Mouse (Mus musculus): ENCODE results near the gene Slc22a14.

Slc22a14 gene

DNA sequence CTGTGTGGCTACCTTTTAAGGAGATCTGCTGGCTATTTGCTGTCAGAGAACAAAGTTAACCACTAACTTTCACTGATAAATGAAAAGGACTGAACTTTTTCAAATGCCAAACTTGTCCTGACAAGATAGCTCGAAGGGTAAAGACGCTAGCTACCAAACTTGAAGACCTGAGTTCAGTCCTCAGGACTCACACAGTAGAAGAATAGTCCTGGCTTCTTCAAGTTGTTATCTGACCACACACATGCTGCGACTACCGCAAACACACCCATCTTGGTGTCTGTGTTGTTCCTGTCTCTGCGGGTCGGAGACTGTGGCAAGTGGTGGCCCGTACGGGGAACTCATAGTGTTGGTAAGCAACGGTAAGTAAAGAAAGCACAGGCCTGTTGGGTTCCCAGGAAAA lies 161.7 kb downstream of the Slc22a14 start:
- no peak for DNase-seq (ENCODE audit: low spot score)

DNA sequence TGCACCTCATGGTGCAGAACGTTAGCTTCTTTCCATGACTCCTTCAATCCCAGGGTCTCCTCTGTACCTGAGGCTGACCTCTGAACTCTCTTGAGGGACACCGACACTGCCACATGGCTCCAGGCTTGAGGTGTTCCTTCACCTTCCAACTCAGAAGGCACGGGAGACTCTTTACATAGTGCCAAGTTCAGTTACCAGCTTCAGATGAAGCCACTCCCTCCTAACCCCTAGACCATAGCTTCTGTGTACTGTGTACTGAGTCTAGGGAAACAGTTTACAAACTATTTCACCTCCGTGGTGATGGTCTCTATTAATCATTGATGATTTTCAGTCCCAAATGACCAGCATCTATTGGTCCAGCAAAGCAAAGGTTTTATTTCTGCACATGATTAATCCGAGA lies 163.7 kb downstream of the Slc22a14 start:
- no peak for DNase-seq (ENCODE audit: low spot score)

DNA sequence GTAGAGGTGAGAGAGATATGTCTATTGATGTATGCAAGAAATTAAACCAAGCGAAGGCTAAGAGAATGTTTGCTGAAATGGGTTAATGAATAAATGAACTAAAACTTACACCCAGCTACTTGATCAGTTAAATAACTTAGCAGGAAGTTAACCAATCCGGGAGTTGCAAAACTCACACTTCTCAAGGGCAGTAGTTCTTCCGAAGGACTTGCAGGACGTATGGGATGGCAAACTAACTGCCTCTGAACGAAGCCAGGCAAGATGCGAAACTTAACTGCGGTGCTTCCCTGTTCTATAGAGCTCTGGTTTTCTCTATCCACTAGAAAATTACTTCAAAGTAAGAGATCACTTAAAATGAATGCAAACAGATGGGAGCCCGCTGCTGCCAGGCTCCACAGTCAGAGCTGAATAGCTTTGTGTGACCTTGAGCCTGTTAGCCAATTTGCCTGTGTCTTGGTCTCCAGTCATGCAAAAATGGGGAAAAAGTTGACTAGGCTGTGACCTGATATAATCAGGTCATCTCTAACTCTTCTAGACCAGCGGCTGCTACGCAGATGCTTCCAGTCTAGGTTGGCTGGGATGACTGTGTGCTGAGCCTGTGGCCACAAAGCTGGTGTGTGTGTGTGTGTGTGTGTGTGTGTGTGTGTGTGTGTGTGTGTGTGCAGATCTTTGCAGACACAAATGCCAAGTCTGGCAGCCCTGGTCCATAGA lies 166.0 kb downstream of the Slc22a14 start:
- DNase-seq (ENCODE audit: low spot score), result no peak

DNA sequence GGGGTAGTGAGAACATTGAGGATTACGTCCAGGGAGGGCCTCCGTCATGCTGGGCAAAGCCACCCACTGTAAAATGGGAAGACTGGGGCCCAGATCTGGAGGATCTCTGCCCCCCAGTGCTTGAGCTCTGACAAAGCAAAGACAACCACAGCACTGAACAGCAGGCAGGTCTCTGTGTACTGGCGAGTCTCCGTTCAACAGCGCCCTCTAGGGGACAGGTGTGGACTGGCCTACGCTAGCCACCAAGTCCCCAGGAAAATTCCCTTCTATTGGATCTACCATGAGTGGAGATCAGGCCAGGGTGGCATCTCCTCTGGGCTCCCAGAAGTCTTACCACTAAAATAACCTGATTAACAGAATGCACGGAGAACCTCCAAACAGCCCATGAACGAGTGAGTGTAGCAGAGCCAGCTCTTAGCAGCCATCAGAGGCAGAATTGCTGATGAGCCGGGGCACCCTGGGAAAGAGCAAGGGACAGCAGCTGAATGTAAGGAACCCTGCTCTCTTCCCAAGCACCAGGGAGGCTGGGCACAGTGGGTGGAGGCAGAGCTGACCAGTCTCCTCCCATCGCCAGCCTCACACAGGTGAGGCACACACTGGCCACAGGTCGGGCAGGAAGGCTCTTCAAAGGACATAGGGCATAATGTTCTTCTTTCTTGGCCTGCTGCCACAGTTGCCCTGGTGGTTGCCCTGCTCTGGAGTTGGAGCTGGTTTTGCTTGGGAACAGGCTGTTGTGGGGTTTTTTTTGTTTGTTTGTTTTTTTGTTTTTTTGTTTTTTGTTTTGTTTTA lies 173.0 kb downstream of the Slc22a14 start:
- no peak for DNase-seq (ENCODE audit: low spot score)

DNA sequence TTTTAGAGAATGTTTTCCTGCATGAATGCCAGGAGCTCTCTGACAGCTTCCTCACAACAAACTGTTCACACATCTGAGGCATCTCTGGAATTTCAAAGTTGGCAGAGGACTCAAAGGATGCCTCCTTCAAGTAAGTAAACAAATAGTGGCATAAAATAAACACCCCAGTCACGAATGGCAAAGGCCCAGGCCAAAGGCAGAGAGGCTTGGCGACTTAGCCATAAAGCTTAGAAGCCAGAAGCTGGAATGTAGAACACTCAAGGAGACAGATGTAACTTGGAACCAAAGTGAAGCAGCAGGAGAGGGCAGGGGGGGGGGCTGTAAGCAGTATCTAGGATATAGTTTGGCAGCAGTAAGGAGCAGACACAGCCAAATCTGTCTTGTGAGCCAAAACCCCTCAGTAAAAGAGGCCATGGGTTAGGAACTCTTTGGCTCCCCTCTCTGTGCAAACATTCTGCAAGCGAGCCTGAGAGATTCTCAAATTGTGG lies 184.1 kb downstream of the Slc22a14 start:
- DNase-seq (ENCODE audit: low spot score), result no peak

DNA sequence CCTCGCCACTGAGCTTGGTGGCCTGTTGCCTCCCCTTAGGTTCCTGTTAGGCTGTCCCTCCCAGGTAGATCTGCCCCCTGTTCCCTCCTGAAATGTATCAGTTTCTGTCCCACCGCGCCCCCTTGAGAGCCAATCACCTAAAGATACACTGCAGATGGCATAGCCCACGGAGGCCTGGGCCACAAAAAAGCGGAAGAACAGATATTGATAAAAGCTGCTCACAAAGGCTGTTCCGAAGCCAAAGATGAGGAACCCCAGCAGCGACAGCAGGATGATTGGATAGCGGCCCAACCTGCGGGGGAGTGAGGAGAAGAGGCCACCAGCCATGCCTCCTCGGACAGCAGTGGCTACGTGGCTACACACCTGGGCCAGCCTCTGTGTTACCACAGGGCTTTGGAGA lies 186.1 kb downstream of the Slc22a14 start:
- no peak for DNase-seq (ENCODE audit: low spot score)

DNA sequence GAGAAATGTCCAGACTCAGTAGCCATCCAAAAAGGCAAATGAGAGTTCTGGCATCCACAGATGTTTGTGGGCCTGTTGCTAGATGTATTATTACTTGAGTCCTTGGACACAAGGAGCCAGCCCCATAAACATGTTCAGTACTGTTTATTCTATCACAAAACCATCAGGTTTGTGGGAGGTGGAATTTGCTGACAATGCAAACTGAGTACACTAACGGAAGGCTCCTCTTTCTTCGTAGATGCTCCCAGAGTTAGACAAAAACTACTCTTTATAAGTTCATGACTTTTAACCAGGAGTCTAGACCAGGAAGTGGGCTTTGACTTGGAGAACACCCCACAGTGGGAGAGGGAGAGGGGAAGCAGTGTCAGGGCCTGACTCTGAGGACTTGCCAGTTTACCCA lies 197.7 kb downstream of the Slc22a14 start:
- DNase-seq (ENCODE audit: low spot score), result no peak

DNA sequence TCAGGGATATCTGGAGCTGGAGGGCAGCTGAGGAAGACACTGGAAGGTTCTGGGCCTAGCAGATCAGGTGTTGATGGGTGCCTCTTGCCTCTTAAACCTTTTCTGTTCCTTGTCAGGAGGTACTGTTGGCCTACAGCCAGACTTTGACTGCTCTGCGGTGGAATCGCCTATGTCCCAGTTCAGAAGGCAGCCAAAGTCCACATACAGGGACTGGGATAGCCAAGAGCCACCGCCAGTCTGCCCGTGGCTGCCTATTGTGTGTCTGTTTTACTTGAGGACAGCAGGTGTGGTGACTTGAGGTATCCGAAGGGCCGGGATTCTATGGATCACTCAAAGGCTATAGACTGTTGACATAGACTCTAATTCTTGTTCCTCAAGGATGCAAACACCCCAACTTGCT lies 199.8 kb downstream of the Slc22a14 start:
- no peak for DNase-seq (ENCODE audit: low spot score)

DNA sequence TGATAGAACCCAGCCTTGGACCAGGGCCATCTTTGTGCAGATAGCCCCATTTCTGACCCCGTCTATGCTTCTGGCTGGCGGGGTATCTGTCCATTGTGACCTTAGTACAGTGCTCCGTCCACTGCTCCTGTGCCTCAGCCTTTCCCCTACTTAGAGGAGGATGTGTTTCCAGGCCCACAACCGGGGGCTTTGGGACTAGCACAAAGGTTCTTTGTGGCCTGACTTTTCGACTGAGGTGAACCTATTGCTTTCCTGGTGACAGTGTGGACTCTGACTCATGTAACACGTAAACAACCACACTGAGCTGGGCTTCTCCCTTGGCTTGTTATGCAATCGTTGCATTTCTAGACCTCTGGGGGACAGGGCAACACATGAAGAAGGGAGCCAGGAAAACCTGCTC lies 200.6 kb downstream of the Slc22a14 start:
- no peak for DNase-seq (ENCODE audit: low spot score)

DNA sequence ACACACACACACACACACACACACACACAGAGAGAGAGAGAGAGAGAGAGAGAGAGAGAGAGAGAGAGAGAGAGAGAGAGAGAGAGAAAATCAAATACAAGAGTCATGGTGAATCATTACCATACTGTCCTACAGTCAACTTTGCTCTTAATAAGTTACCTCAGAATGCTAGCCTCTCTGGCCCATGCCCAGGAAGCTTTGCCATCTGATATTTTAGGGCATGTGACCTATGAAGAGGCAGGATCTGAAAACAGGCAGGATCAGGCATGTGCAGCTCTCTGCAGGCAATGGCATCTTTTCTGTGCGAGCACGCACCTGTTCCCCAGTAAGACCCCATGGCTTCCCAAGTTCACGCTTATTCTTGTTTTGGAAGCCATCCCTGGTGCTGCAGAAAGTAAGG lies 204.7 kb downstream of the Slc22a14 start:
- DNase-seq (ENCODE audit: low spot score), result no peak

DNA sequence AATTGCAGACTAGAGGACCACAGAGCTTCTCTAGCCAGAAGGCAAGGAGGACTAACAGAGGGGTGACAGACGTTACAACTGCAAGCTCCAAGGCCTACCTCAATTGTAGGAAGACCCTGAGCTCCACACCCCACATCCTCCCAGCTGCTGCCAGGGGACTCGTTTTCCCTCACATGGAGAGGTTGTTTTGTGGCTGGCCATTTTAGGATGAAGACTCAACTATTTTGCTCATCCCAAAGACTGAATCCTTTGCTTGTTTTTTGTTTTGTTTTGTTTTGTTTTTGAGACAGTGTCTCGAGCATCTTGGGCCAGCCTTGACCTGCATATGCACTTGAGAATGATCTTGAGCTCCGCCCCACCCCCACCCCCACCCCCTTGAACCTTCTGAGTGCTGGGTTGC lies 206.5 kb downstream of the Slc22a14 start, which contains the start of gene Gm47289:
Gm47289 (plus strand) TSS at position 301 of the 400 bp plus-strand sequence.
- DNase-seq (ENCODE audit: low spot score), result no peak

DNA sequence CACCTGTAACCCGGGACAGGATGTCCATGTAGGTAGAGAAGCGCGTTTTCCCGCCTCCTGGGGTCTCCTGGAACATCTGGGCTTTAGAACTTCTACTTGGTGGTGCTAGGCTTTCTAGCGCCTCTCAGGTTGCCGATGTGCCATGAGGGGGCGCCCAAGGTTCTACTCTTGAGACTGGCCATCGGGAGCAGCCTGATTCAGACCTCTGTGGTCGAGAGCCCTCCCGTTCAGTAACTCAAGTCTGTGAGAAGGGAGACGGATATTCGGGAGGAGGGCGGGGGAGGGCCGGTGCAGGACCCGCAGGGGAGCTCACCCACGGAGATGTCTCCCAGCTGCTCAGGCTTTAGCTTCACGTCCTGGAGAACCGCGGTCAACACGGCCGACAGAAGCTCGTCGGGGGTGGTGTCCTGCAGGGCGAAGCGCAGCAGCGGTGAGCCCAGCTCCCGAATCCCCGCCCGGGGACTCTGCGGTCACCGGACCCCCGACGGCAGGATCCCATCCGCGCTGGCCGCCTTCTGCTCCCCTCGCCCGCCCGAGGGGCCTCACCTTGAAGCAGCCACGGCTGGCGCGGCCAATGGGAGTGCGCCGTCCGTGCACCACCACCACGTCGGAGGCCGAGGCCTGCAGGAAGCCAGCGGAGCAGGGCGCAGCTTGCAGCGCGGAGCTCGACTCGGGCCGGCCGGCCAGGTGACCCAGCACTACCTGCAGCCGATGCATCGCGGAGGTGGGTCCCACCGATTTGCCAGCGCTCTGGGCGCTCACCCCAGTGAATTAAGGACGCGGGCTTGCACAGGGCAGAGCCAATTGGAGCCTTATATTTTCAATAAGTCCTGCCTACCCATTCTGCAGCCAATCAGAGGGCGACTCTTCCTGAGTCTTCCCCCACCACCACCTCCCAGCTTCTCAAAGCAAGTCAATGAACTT lies 208.8 kb downstream of the Slc22a14 start, which contains the start of gene Acaa1b:
Acaa1b (minus strand) TSS at position 816 of the 924 bp plus-strand sequence.
- DNase-seq (ENCODE audit: low spot score), result peak; percentile 36

DNA sequence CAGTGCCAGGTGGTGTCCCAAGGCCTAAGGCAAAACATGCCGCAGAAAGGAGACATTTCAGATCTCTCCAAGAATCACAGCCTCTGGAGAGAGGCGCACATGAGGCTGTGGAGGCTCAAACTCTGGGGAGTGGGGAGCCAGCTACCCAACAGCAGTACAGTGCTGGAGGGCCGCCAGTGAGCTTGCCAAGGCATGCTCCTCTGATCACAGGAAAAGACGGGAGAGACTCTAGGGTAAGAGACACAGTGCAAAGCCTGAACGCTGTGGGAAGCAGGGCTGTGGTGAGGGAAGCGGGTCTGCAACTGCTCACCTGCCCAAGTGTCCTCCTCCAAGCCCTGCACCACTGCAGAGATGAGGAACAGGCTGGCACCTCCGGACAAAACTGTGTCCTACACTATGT lies 209.5 kb downstream of the Slc22a14 start:
- DNase-seq (ENCODE audit: low spot score), result no peak

DNA sequence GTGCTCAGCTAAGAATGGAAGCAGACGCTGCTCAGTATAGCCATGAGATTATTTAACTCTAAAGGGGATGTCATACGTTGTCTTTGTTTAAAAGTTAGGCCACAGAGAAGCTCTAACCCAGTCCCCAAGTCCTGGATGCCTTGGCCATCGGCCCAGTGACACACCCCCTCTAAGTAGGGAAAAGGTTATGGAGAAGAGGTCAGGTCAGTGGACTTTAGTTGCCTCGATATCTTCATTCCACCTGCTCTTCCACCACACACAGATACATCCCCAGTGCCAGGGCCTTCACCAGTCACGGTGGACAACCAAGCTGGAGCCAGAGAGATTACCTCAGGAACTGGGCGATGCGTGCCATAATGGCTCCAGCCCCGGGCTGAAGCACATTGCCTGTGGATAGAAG lies 209.9 kb downstream of the Slc22a14 start:
- no peak for DNase-seq (ENCODE audit: low spot score)

DNA sequence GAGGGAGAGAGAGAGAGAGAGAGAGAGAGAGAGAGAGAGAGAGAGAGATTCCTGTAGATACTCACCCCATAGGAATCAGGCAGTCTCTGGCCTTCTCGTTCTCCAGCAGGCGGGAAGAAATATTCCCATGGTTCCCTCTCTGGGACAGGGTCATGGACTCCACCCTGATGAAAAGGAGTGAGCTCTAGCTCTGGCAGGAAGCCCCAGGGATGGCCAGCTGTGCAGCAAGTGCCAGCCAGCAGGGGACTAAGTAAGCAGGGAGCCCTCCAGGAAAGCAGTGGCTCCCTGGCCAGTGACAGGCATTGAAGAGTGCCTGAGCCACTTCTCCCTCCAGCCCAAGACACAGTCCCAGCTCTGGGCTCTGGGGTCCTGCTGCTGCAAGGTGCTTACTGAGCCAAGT lies 213.6 kb downstream of the Slc22a14 start:
- DNase-seq (ENCODE audit: low spot score), result no peak

DNA sequence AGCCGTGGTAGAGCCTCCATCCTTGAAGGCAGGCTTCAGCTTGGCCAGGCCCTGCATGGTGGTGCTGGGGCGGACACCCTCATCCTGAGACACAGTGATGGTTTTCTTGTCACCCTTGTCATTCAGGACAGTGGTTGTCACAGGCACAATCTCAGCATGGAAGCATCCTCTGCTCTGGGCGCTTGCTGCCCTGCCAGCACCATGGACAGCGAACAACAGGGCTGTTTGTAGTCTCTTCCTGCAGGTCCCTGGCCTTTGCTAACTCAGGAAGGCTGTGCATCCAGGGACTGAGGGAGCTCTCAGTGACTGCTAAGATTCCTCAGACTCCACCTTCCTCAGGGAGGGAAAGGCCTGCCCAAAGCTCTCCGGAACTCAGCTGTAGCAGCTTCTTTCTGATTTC lies 215.8 kb downstream of the Slc22a14 start:
- no peak for DNase-seq (ENCODE audit: low spot score)

DNA sequence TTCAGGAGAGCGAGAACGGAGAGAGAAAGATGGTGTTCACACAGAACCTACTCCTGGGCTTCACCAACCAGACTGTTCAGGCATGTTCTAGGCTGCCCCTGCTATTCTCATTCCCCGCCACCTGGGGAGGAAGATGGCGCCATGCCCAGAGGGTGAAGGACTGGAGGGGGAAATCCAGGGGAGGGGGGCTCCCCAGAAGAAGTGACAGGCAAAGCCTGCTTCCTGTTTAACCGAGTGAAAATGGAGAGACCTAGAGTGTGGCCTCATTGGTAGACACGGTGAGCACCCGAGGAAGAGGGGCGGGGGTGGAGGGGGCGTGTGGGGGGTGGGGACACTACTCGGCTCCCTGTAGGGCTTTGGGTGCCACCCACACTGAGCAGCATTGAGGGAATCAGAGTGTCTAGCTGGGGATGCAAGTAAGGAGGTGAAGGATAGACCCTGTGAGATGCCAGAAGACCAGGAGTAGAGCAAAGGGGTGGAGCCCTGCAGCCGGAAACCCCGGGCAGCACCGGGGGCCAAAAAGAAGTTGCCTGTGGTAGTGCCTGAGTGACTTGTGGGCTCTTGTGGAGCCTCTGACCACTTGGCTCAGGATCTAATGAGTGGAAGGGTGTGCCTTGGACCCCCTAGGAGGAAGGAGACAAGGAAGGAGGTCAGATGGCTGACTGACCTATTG lies 219.1 kb downstream of the Slc22a14 start:
- DNase-seq (ENCODE audit: low spot score), result no peak

DNA sequence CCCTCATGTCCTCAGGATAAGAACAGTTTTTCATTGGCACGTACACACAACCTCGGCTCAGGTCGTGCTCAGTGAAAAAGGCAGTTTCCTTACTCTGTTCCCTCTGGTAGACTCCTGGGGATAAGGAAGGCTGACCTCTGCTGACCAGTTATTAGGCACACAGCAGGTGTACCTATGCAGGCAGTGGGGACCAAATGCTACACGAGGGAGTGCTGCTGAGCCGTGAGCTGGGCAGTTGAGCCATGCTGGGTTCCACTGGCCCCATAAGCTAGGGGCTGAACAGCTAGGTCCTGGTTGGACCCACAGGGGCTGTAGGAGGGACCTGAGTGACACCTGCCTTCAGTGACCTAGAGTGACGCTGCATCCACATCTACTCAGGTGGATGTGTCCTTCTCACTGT lies 219.7 kb downstream of the Slc22a14 start:
- DNase-seq (ENCODE audit: low spot score), result no peak

DNA sequence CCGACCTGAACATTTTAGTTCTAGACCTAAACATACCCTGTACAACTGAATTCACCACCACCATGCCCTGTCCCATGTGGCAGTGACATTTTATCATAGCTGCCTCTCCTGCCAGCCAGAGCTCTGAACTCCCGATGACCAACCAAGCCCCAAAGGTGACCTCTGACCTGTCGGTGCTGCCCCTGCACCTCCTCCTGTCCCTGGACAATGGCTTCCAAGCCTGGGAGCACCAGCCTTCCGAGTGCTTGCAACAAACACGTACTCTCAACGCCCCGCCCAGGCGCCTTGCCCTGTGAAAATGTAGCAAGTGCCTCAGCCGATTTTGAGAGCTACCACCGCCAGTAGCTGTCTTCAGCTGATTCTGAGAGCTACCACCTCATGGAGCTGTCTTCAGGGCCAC lies 220.2 kb downstream of the Slc22a14 start:
- no peak for DNase-seq (ENCODE audit: low spot score)

DNA sequence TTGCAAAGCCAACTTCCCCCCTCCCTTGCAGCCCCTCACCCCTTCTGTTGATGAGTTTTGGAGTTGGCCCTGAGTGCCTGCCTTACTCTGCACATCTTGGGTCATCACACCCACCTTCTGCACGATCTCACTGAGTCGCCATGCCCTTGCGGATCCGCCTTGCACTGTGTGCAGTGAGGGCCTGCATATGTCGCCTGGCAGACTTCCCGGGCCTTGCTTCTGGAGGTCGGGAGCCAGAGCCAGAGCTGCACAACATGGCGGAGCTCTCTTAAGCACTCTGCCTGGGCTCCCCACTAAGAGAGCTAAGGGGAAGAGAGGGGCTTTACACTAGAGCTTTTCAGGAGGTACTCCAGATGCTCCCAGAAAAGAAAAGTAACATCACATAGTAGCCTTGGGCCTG lies 220.7 kb downstream of the Slc22a14 start:
- DNase-seq (ENCODE audit: low spot score), result no peak

DNA sequence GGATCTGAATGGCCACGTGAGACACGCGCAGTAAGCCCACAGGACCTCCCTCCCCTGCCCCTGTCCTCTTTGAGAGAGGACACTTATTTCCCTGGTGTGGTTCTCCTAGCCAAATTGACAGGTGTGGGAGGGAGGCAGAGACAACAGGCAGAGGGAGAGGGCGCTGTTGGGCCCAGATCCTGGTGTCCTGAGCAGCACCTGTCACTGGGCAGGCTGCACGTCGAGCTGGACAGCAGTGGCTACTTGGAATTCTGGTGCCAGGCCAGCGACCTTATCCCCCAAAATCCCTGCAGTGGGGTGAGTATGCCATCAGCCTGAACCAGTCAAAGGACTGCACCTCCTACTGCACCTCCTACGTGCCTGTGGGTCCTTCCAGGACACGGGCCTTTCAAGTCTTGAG lies 222.0 kb downstream of the Slc22a14 start:
- no peak for DNase-seq (ENCODE audit: low spot score)

DNA sequence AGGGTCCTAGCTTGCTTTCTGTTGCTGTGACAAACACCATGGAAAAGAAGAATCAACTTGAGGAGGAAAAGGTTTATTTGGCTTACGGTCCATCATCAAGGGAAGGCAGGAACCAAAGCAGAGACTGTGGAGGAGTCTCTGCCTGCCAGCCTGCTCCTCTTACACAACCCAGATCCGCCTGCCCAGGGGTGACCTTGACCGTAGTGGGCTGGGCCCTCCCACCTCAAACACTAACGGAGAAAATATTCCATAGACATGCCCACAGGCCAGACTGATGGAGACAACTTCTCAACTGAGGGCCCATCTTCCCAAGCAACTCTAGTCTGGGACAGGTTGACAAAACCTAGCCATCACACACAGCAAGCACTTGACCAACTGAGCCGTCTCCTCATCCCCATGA lies 223.3 kb downstream of the Slc22a14 start:
- DNase-seq (ENCODE audit: low spot score), result no peak

All from urinary bladder, postnatal 10 days (tissue).